Mouse (Mus musculus) liver, adult 2 months (tissue): ENCODE results near the gene Tpsg1.

Experiments
- CTCF ChIP-seq: fragments of 200-500 bp; IDR thresholded peaks from 2 replicates; pipeline ENCODE4 v1.5.1; 2011; ENCODE audit warnings: low read depth, low read length, control low read depth
- POLR2A ChIP-seq: fragments of 200-500 bp; IDR thresholded peaks from 2 replicates; pipeline ENCODE4 v1.6.1; 2011; ENCODE audit warnings: low read length, control low read depth; ENCODE audit not compliant: insufficient read depth; ENCODE audit errors: extremely low read depth

DNA sequence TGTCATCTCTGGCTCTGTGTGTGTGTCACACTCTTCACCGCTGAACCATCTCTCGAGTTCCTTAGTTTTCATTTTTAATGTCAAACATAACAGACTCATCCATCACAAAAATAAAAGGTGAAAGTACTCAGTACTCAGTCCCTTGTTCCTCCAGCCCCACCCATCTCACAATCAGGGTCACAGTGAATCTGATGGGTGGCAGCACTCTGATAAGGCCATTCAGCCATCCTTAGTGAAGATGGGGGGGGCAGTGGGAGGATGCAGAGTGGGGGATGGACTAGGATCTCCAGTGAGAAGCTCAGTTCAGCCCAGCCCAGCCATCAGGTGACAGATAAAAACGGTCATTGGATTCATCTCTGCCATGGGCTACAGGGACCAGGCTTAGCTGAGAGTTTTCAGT lies at the start of gene Tpsg1:
- TF ChIP-seq POLR2A (no peak), CTCF (no peak)
